Mouse (Mus musculus): ENCODE measurements at regions not wholly inside any gene's neighbourhood (a gene's known extent, or its start where the extent isn't known, plus 50 kb on each side); places are given as distances from the start of the nearest gene placed in this dataset.
"Not testable (repeated sequence)": the region's sequence is repeated elsewhere in the genome, so short reads cannot be mapped to it uniquely, and the experiment has no call there.

DNA sequence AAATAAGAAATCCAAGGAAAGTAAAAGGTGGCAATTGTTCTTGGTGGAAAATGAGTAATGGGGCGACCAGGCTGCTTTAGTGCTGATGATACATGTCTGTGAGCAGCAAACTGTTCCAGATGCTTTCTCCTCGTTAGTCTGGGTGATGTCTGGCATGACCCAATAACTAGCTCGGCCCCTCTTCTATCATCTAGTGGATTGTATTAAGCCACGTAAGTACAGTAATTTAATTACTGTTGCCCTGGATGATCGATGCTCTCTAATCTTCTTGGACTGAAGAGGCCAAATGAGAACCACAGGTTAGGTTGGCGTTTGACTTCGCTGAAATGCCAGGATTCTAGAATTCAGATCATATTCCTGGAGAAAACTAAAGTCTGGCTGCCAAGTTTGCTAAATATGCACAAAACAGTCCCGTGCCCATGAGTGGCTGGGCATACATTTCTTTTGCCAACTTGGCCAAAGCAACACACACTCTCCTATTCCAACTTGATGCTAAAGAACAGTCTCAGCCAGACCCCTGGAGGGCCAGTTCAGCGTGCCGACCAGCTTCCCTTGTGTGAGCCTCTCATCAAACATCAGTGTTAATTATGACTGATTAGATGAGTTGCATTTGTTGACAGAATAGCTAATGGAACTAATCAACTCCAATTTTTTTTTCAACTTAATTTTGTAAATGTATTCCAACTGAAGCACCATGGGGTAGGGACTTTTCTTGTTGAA lies 240.2 kb downstream of the Tbl1xr1 start:
- no peaks in the 10 kb centered on the region for H3K36me3 ChIP-seq (replicated peaks; ENCODE audit: control insufficient read depth, insufficient read depth)
- no peaks in the 10 kb centered on the region for H3K4me1 ChIP-seq (replicated peaks; ENCODE audit: control insufficient read depth, insufficient read depth, low read length)
- ATAC-seq (ENCODE audit: low FRiP score) = peak; percentile 57; the same call in 1 of the 2 replicates
- 68% methylated on average over 10 of the region's 10 CpGs for WGBS
- H3K27ac ChIP-seq = no peak overlapping the region
- H3K4me3 ChIP-seq (replicated peaks; ENCODE audit: low read length) = no peak overlapping the region
- H3K9me3 ChIP-seq (ENCODE audit: control insufficient read depth, low read length) = no peaks in the 10 kb centered on the region
- H3K9ac ChIP-seq = no peak overlapping the region
- peak; percentile 51 for DNase-seq (ENCODE audit: low spot score)
- H3K4me2 ChIP-seq (replicated peaks) = no peak overlapping the region
- no peaks in the 10 kb centered on the region for H3K27me3 ChIP-seq (ENCODE audit: control insufficient read depth, insufficient read depth, low read length)

DNA sequence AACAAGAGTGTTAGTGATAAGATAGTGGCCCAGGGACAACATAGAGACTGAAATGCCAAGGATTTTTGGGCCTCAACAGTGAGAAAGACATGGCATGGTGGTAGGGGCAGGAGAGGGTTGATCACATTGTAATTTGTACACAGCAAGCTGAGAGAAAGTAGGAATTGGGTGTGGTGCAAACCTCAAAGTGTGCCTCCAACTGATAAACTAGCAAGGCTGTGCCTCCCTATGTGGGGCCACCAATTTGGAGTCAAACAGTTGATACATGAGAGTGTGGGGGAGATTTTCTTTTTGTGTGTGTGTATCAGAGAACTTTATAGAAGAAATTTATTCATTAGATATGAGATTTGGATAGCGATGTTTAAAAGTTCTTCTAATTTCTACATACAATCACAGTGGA lies 244.0 kb downstream of the Tbl1xr1 start:
- H3K9me3 ChIP-seq (ENCODE audit: control insufficient read depth, low read length); H3K27ac ChIP-seq; H3K4me3 ChIP-seq (replicated peaks; ENCODE audit: low read length); H3K4me1 ChIP-seq (replicated peaks; ENCODE audit: control insufficient read depth, insufficient read depth, low read length); ATAC-seq (ENCODE audit: low FRiP score); H3K9ac ChIP-seq; H3K36me3 ChIP-seq (replicated peaks; ENCODE audit: control insufficient read depth, insufficient read depth); H3K4me2 ChIP-seq (replicated peaks); DNase-seq (ENCODE audit: low spot score); H3K27me3 ChIP-seq (ENCODE audit: control insufficient read depth, insufficient read depth, low read length): not testable (repeated sequence)
- WGBS = 97% methylated on average over 1 of the region's 1 CpGs

DNA sequence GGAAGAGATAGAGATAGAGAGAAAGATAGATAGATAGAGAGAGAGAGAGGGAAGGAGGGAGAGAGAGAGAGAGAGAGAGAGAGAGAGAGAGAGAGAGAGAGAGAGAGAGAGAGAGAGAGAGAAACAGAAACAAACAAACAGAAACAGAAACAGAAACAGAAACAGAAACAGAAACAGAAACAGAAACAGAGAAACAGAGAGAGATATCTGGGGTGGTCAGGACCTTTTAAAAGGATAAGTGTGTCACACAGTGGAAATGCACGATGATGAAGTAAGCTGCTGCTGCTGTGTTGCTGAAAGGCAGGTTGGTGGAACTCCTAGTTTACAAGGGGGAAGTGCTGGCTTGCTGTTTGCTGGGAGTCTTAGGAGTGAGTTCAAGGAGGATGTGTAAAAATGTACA lies 254.8 kb downstream of the Tbl1xr1 start:
- 67% methylated on average over 1 of the region's 1 CpGs for WGBS
- DNase-seq (ENCODE audit: low spot score) (no peak), ATAC-seq (ENCODE audit: low FRiP score) (no peak)
- H3K27ac ChIP-seq = no peak overlapping the region
- H3K36me3 ChIP-seq (replicated peaks; ENCODE audit: control insufficient read depth, insufficient read depth) = no peaks in the 10 kb centered on the region
- no peak overlapping the region for H3K9ac ChIP-seq
- no peak overlapping the region for H3K4me3 ChIP-seq (replicated peaks; ENCODE audit: low read length)
- no peak overlapping the region for H3K4me2 ChIP-seq (replicated peaks)
- H3K27me3 ChIP-seq (ENCODE audit: control insufficient read depth, insufficient read depth, low read length) = no peaks in the 10 kb centered on the region
- no peaks in the 10 kb centered on the region for H3K9me3 ChIP-seq (ENCODE audit: control insufficient read depth, low read length)
- no peaks in the 10 kb centered on the region for H3K4me1 ChIP-seq (replicated peaks; ENCODE audit: control insufficient read depth, insufficient read depth, low read length)
